Mouse (Mus musculus) spleen, adult 2 months (tissue): ENCODE results near the gene Chmp5.

Experiments
- CTCF ChIP-seq: fragments of 200-500 bp; IDR thresholded peaks from 2 replicates; pipeline ENCODE4 v1.5.1; 2011; ENCODE audit warnings: mild to moderate bottlenecking, inconsistent platforms; ENCODE audit not compliant: insufficient read depth, insufficient read length, insufficient replicate concordance; ENCODE audit errors: extremely low read depth
- POLR2A ChIP-seq: fragments of 200-500 bp; IDR thresholded peaks from 2 replicates; pipeline ENCODE4 v1.6.1; 2011; ENCODE audit warnings: low read depth, low read length, inconsistent platforms

DNA sequence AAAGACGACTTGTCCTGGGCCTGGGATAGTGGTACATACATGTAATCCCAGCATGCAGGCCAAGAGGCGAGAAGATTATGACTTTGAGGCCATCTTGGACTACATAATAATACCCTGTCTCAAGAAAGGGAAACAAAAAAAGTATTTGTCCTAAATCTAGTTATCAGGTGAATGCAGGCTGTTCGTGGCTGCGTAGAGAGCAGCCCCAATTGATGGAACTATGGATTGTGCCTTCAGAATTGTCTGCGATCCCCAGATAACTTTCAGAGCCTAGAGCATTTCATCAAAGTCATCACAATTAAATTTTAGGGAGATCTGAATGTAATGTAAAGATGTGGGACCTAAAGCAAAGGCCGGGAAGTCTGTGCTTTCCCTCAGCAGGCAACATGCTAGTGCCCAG lies 48.1 kb downstream of the Chmp5 start:
- no peak for TF ChIP-seq CTCF
- no peak for TF ChIP-seq POLR2A
